Mouse (Mus musculus) adipocyte (in vitro differentiated cells): ENCODE results near the gene 1110017D15Rik.

Experiments
- DNase-seq: peaks from one replicate; pipeline ENCODE4 v3.0.0-alpha.2; 2016; ENCODE audit warnings: low spot score

Gene 1110017D15Rik

GRCm38 (mm10) chr4:41517233-41517632, at the start of gene 1110017D15Rik:
Gene 1110017D15Rik (minus strand): TSS chr4:41517333.
- no peak for DNase-seq

- DNase-seq = no peak
Observed at GRCm38 (mm10) chr4:41566123-41566522, 49.0 kb upstream of the 1110017D15Rik start.

GRCm38 (mm10) chr4:41563297-41563696, 46.2 kb upstream of the 1110017D15Rik start:
- no peak for DNase-seq

GRCm38 (mm10) chr4:41557092-41557491, 40.0 kb upstream of the 1110017D15Rik start:
- no peak for DNase-seq

DNA sequence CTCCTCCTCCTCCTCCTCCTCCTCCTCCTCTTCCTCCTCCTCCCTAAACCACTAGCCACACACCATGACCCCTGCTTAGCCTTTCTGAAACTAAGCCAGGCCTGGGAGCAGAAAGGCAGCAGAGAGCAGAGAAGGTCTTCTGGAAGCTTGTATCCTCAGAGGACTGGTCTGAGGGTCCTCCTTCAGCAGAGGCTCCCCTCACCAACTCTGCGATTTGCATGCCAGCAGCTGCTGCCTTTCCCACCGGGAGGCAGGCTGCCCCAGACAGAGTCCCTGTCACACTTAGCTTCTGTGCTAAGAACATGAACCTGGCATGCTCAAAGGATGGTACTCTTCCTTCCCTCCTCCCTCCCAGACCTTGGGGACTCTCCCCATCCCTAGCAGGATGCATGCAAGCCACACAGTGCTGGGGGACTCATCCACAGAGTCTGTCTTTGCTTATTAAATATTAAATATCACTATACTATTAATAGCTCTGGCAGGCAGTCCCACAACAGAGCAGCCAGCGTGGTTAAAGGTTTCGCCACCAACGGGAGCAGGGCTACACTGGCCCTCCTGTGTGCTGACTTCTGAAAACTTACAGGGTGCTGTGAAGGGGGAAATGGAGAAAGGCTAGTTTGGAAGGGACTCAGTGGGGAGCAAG, 39.3 kb upstream of the 1110017D15Rik start:
- DNase-seq = no peak

GRCm38 (mm10) chr4:41554994-41555663, 38.0 kb upstream of the 1110017D15Rik start:
- no peak for DNase-seq

GRCm38 (mm10) chr4:41553116-41553515, 36.0 kb upstream of the 1110017D15Rik start:
- no peak for DNase-seq

GRCm38 (mm10) chr4:41552529-41552928, 35.4 kb upstream of the 1110017D15Rik start:
- DNase-seq = peak; percentile 62

GRCm38 (mm10) chr4:41547086-41547485, 30.0 kb upstream of the 1110017D15Rik start:
- no peak for DNase-seq

- peak; percentile 25 for DNase-seq
Observed at GRCm38 (mm10) chr4:41545985-41546384, 28.9 kb upstream of the 1110017D15Rik start.

DNA sequence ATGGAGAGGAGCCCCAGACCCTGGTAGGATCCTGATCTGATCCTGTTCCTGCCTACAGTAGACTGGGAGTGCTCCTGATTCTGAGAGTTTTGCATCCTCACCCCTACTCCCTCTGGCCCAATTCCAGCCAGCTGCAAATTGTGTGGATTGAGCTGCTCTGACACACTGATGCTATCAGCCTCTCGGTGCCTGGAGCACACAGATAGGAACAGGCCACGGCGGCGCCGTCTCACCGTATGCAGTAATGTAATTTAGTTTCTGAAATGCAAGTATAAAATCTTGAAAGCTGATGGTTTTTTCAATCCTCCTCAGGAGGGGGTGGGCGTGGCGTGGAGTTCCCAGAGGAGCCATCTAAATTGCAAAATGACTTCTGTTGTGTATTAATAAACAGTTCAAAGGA, 25.0 kb upstream of the 1110017D15Rik start:
- no peak for DNase-seq

GRCm38 (mm10) chr4:41534866-41535265, 17.7 kb upstream of the 1110017D15Rik start:
- no peak for DNase-seq

- peak; percentile 68 for DNase-seq
Observed at GRCm38 (mm10) chr4:41532420-41532819, 15.3 kb upstream of the 1110017D15Rik start.

DNA sequence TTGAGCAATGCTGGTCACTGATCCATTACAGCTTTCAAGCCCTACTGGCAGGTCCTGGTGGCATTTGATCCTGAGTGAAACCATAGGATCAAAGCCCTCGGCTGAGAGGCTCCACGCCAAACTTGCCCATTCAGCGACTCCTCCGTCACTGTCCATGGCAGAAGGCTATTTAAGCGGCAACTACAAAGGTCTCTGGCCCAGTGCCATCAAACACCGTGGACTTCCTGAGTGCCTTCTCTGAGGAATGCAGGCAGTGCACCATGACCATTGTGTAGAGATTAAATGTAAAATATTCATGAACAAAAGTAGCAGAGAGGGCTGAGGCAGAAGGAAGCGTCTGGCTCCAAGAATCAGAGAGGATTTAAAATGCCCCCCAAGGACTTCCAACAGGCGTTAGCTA, 10.9 kb upstream of the 1110017D15Rik start:
- no peak for DNase-seq

GRCm38 (mm10) chr4:41527076-41527475, 9.9 kb upstream of the 1110017D15Rik start:
- DNase-seq = no peak

DNA sequence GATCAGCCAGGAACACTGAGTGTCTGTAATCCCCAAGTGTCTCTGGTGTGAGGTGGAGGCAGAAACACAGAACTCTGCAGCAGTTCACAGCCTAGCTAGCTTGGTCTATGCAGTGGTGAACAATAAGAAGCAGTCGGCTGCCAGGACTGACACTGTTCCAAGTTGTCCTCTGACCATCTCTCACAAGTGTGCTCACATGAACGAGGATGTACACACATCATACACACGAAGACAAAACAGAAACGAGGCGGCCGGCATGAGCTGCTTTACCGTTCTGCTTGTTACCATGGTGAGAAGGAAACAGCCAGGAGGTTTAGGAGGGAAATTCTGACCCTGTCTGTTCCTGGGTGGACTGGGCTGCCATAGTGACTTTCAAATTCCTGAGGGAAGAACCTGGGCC, 9.4 kb upstream of the 1110017D15Rik start:
- DNase-seq = no peak

- no peak for DNase-seq
Observed at GRCm38 (mm10) chr4:41524829-41525228, 7.7 kb upstream of the 1110017D15Rik start.

- no peak for DNase-seq
Observed at GRCm38 (mm10) chr4:41523839-41524238, 6.7 kb upstream of the 1110017D15Rik start.

DNA sequence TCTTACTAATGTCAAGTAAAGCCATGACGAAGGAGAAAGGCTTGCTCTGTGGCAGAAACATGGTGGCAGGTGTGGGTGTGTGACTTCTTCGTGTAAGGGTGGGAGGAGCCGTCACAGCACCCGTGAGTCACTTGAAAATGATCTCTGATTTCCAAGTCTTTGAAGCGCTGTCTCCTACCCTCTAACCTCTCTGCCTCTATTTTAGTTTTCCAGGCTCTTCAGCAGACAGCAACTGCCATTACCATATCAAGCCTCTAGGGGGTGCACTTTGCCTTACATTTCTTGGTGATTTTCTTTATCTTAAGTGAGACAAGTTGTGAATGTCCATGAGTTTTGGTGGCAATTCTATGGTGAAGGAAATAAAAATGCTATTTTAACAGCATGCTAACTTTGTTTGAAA, 5.7 kb upstream of the 1110017D15Rik start:
- peak; percentile 62 for DNase-seq

DNA sequence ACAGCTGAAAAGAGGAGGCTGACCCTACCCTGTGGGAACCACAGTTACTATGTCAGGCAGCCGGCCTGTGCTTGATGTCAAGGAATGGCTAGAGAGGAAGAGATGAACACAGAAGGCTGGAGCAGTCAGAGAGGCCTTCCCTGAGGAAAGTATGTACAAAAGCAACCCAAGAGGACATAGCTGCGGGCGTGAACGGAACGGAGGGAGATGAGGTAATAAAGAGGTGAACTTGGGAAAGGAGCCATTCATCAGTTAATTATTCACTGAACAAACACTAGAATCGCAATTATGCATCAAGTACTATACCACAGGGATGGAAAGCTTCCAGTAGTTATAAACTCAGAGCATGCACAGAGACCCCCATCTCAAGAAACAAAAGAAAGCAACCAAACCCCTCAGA, 5.0 kb upstream of the 1110017D15Rik start:
- no peak for DNase-seq

GRCm38 (mm10) chr4:41520641-41521040, 3.5 kb upstream of the 1110017D15Rik start:
- DNase-seq = no peak

DNA sequence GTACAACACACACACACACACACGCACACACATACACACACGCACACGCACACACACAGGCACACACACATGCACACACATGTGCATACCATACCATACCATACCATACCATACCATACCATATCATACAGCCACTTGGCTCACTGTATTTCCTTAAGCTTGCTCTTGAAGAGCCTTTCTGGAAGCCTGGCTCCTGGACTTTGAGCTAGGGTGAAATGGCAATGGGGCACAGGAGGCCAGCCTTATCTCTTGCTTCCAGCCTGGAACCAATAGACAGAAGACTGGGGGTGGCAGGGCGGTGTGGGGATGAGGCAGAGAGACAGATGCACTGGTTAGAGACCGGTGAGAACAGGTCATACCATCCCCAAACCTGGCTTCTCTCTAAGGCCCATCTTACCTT, 2.1 kb upstream of the 1110017D15Rik start:
- DNase-seq = no peak

- no peak for DNase-seq
Observed at GRCm38 (mm10) chr4:41518349-41518748, 1.2 kb upstream of the 1110017D15Rik start.

GRCm38 (mm10) chr4:41513714-41514113, 3.4 kb downstream of the 1110017D15Rik start:
- DNase-seq = no peak
